Mouse (Mus musculus) brain, embryonic 14.5 days (tissue): ENCODE results near the gene Fam160b1.

ENCODE experiments used
- CTCF ChIP-seq: fragments of 200-500 bp; IDR thresholded peaks from 2 replicates; pipeline ENCODE4 v1.5.1; 2012; ENCODE audit warnings: inconsistent platforms, mild to moderate bottlenecking, moderate library complexity, borderline replicate concordance; ENCODE audit not compliant: insufficient read depth, insufficient read length; ENCODE audit errors: extremely low read depth
- POLR2A ChIP-seq: fragments of 200-500 bp; IDR thresholded peaks from 2 replicates; pipeline ENCODE4 v1.6.1; 2012; ENCODE audit warnings: mild to moderate bottlenecking, inconsistent platforms, borderline replicate concordance; ENCODE audit not compliant: poor library complexity, insufficient read depth, insufficient read length, severe bottlenecking; ENCODE audit errors: extremely low read depth

- TF ChIP-seq CTCF: no peak
- no peak for TF ChIP-seq POLR2A
These were observed 21.1 kb upstream of the Fam160b1 start for GRCm38 (mm10) chr19:57339281-57339864.
